In the genomic region with DNA sequence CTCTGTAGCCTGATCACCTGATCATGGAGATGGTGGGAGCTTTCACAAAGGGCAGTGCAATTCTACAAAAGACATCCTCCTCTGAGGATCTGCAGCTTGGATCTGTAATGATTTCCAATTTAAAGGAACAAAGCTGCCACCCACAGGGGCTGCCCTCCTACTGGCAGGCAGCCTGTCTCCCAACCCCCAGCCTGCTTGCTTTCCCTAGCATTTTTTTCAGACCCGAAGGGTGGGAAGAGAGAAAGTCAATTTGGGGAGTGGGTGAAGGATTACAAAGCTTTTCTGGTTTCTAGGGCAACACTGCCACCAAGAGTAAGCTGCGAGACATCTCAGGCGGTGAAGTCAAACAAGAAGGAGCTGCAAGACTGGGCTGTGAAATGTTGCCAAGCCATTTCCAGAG, we compare ENCODE assay signal across 9 mouse cellular contexts. TPM values are rescaled to one million over a fixed set of nuclear protein-coding genes. Genes with fewer than 3 reads are reported as not detected.
DNase-seq lines count a peak whose midpoint lies in the region; ATAC-seq and TF ChIP-seq lines count a peak whose summit lies in the region.
"Had no signal": no experiment of that assay in that cellular context is flagged by ENCODE, and none has a peak within 500 bp of the region (broad histone marks: within the 10 kb centered on the region; RNA-seq: fewer than 3 reads in every experiment).

No protein-coding gene starts in this region.

- peak; percentile 8; the same call in 1 of the 2 replicates for TF ChIP-seq CTCF in heart, postnatal 0 days (IDR thresholded peaks at IDR 0.05; ENCODE audit: low read depth)
- TF ChIP-seq CTCF in olfactory bulb, adult 2 months (IDR thresholded peaks at IDR 0.05; ENCODE audit: insufficient read depth, low read depth, low read length), result no peak

- H3K9me3 ChIP-seq in heart, postnatal 0 days (replicated peaks; ENCODE audit: control insufficient read depth, low read length), result no peaks in the 10 kb centered on the region
- H3K9me3 ChIP-seq: liver, embryonic 15.5 days had no signal

- 17% methylated on average over 3 of the region's 3 CpGs for WGBS in heart, postnatal 0 days
- WGBS in olfactory bulb, adult 2 months, result 15% methylated on average over 3 of the region's 3 CpGs

- TF ChIP-seq POLR2A in olfactory bulb, adult 2 months (IDR thresholded peaks at IDR 0.05; ENCODE audit: insufficient read depth, low read depth, low read length), result no peak

- no peak overlapping the region for H3K9ac ChIP-seq in heart, postnatal 0 days (replicated peaks; ENCODE audit: low read depth, low read length)
- H3K9ac ChIP-seq: liver, embryonic 15.5 days had no signal

- H3K4me2 ChIP-seq in heart, postnatal 0 days (ENCODE audit: low read depth, low read length), result no peak overlapping the region

- intact Hi-C loops in left cerebral cortex, postnatal 25 days (cut with DNase I), result no loop called here

- H3K4me3 ChIP-seq in heart, postnatal 0 days (ENCODE audit: low read depth, low read length), result no peak overlapping the region
- H3K4me3 ChIP-seq in olfactory bulb, adult 2 months (ENCODE audit: insufficient read depth, low read depth, low read length), result no peak overlapping the region
- H3K4me3 ChIP-seq: liver, embryonic 15.5 days had no signal

- H3K27ac ChIP-seq in heart, postnatal 0 days (ENCODE audit: low read depth), result no peak overlapping the region
- peak overlapping the region; percentile 70 for H3K27ac ChIP-seq in olfactory bulb, adult 2 months (ENCODE audit: insufficient read depth, low read depth, low read length)

- H3K27me3 ChIP-seq in heart, postnatal 0 days (ENCODE audit: control insufficient read depth, insufficient read depth, low read length), result no peaks in the 10 kb centered on the region
- H3K27me3 ChIP-seq: liver, embryonic 15.5 days had no signal

- DNase-seq in heart, postnatal 0 days (ENCODE audit: low spot score), result no peak
- no peak for DNase-seq in heart, adult 9 months (ENCODE audit: low spot score in 2 of 2)
- peak; percentile 75 for DNase-seq in R1 (ENCODE audit: low read depth, low spot score)
- peak; percentile 51 to 74 for DNase-seq in frontal cortex, postnatal 14 days (ENCODE audit: low spot score in 2 of 2)
- DNase-seq in left cerebral cortex, postnatal 25 days (ENCODE audit: low spot score in 2 of 2), result peak; percentile 42 to 62
- no peak for DNase-seq in cerebellum, adult 11 months
- no peak for DNase-seq in spleen, postnatal 14 days (ENCODE audit: low spot score in 2 of 2)

- no peak for ATAC-seq in heart, postnatal 0 days (ENCODE audit: insufficient read depth, low read depth)

- no peaks in the 10 kb centered on the region for H3K4me1 ChIP-seq in heart, postnatal 0 days (ENCODE audit: control insufficient read depth, insufficient read depth)
- no peaks in the 10 kb centered on the region for H3K4me1 ChIP-seq in olfactory bulb, adult 2 months (ENCODE audit: control insufficient read depth, insufficient read depth, low read length)

- H3K36me3 ChIP-seq in heart, postnatal 0 days (replicated peaks; ENCODE audit: control insufficient read depth, insufficient read depth, low read length), result no peaks in the 10 kb centered on the region
- H3K36me3 ChIP-seq: liver, embryonic 15.5 days had no signal

- TF ChIP-seq EP300 in heart, postnatal 0 days (IDR thresholded peaks at IDR 0.05; ENCODE audit: low read depth), result no peak

RNA-seq across cellular contexts. Expression of a gene that starts 10.7 kb away (rescaled TPM):
- total RNA-seq in heart, postnatal 0 days (2014; rRNA removed; ENCODE audit: low replicate concordance), result 0.31 TPM in 1 of 2 replicates, not detected in the other
- 0.22 and 0.25 TPM in 2 replicates for polyA plus RNA-seq in heart, postnatal 0 days (2015; fragmentation: Nextera tagmentation; extraction: Ambion mirVana)
- 1 to 10 TPM; 1.1 to 1.5 TPM for total RNA-seq in left cerebral cortex, postnatal 25 days (2021)
- not detected in 2 replicates for polyA plus RNA-seq in olfactory bulb, adult 2 months (2012; ENCODE audit: insufficient read depth, insufficient read length, low replicate concordance, missing spikeins)

RNA-seq across cellular contexts. Expression of a gene that starts 26.5 kb away (rescaled TPM):
- total RNA-seq in heart, postnatal 0 days (2014; rRNA removed; ENCODE audit: low replicate concordance), result 15.7 and 15.9 TPM in 2 replicates
- polyA plus RNA-seq in heart, postnatal 0 days (2015; fragmentation: Nextera tagmentation; extraction: Ambion mirVana), result 8.2 and 8.6 TPM in 2 replicates
- 10 to 100 TPM; 22.3 to 26.5 TPM for total RNA-seq in left cerebral cortex, postnatal 25 days (2021)
- not detected in 2 replicates for polyA plus RNA-seq in olfactory bulb, adult 2 months (2012; ENCODE audit: insufficient read depth, insufficient read length, low replicate concordance, missing spikeins)

RNA-seq across cellular contexts. Expression of a gene that starts 31.7 kb away (rescaled TPM):
- total RNA-seq in heart, postnatal 0 days (2014; rRNA removed; ENCODE audit: low replicate concordance), result 130 and 155 TPM in 2 replicates
- 24.4 and 26.4 TPM in 2 replicates for polyA plus RNA-seq in heart, postnatal 0 days (2015; fragmentation: Nextera tagmentation; extraction: Ambion mirVana)
- total RNA-seq in left cerebral cortex, postnatal 25 days (2021), result 100 to 1,000 TPM; 189 to 222 TPM
- polyA plus RNA-seq in olfactory bulb, adult 2 months (2012; ENCODE audit: insufficient read depth, insufficient read length, low replicate concordance, missing spikeins), result 69.5 TPM in 1 of 2 replicates, not detected in the other

RNA-seq across cellular contexts. Expression of a gene that starts 44.7 kb away (rescaled TPM):
- total RNA-seq in heart, postnatal 0 days (2014; rRNA removed; ENCODE audit: low replicate concordance), result 408 and 439 TPM in 2 replicates
- 524 and 551 TPM in 2 replicates for polyA plus RNA-seq in heart, postnatal 0 days (2015; fragmentation: Nextera tagmentation; extraction: Ambion mirVana)
- 100 to 1,000 TPM in 1 of 2 experiments, 10 to 100 TPM in 1; 97.4 to 123 TPM for total RNA-seq in left cerebral cortex, postnatal 25 days (2021)
- polyA plus RNA-seq in olfactory bulb, adult 2 months (2012; ENCODE audit: insufficient read depth, insufficient read length, low replicate concordance, missing spikeins), result 332 TPM in 1 of 2 replicates, not detected in the other

Comparison
In these comparisons a context has a peak if more than half of its experiments do, and no peak if none do; other contexts are left out.
1. DNase-seq: peak in R1 (single experiment), frontal cortex, postnatal 14 days (2 of 2) and left cerebral cortex, postnatal 25 days (2 of 2); none in heart, postnatal 0 days (single experiment), heart, adult 9 months (0 of 2), cerebellum, adult 11 months (single experiment) and spleen, postnatal 14 days (0 of 2).